Mouse (Mus musculus): ENCODE results near the gene Usp49. TPM values are rescaled to one million over a fixed set of nuclear protein-coding genes. Genes with fewer than 3 reads are reported as not detected.
"Not testable (repeated sequence)": the region's sequence is repeated elsewhere in the genome, so short reads cannot be mapped to it uniquely, and the experiment has no call there.

Usp49 gene
- polyA plus RNA-seq, 1 experiment, result 6.7 TPM

DNA sequence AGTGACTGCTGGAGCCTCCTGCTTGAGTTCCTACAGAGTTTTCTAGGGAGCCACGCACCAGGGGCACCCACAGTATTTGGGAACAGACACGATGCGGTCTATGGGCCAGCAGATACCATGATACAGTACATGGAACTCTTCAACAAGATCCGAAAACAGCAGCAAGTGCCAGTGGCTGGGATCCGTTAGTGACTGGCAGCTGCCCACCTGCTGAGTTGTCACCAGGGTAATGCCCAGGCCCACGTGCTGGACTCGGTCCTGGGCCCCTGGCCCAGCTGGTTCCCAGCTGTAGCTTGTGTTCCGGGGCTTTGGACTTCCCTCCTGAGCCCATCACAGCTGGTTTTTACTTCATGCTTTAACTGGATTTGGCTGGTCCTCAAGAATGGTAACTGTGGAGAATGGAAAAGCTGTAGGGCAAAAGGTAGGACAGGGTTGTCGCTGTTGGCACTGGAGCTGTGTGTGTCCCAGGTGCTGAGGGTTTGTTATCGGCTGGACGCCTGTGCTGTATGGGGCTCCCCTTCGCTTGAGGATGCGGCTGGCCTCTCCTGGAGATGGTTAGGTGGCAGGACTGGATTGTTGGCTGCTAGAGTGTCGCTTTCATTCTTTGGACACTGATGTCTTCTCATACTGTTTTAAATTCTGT lies 7.5 kb upstream of the Usp49 start:
- Histone ChIP-seq H3K4me3 (replicated peaks; ENCODE audit: extremely low read depth, low read depth, low read length) (no peak overlapping the region), H3K4me1 (ENCODE audit: control insufficient read depth, insufficient read depth, low read length) (no peaks in the 10 kb centered on the region)
- DNase-seq, result no peak
- no peak for TF ChIP-seq CTCF (IDR thresholded peaks at IDR 0.05; ENCODE audit: insufficient read depth, low read length)
- no peak for TF ChIP-seq POLR2A (IDR thresholded peaks at IDR 0.05; ENCODE audit: borderline replicate concordance, extremely low read depth, low read depth, low read length)
- WGBS, result 93% methylated on average over 14 of the region's 14 CpGs

DNA sequence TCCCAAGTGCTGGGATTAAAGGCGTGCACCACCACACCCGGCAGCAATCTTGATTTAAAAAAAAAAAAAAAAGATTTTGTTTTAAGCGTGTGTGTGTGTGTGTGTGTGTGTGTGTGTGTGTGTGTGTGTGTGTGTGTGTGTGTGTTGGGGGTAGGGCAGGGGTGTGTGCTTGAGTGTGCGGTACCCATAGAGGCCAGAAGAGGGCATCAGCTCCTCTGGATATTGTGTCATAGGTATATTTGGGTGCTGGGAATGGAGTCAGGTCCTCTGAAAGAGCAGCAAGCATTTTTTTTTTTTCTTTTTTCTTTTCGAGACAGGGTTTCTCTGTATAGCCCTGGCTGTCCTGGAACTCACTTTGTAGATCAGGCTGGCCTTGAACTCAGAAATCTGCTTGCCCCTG lies 5.9 kb upstream of the Usp49 start:
- WGBS, result 92% methylated on average over 3 of the region's 5 CpGs
- not testable (repeated sequence) for H3K4me1 ChIP-seq (ENCODE audit: control insufficient read depth, insufficient read depth, low read length); DNase-seq; H3K4me3 ChIP-seq (replicated peaks; ENCODE audit: extremely low read depth, low read depth, low read length)

DNA sequence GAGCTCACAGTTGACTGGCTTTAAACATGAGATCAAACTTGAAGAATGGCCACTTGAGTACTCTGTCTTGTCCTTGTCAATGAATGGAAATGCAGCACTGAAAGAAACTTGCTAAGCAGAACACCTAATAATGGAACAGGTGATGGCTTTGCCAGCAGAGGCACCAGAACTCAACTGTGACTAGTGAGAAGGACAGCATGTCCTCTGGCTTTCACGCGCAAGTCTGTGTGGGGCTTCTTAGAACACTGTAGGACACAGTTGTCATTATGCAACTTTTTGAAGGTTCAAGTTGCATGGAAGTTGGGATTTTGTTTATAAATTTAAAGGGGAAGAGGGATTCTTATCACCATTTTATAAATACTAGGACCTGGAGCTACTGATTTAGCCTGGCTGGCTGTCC lies 5.4 kb upstream of the Usp49 start:
- H3K4me1 ChIP-seq (ENCODE audit: control insufficient read depth, insufficient read depth, low read length), result peaks cover 4% of the 10 kb centered on the region; the same call in 1 of the 2 replicates
- TF ChIP-seq POLR2A (IDR thresholded peaks at IDR 0.05; ENCODE audit: borderline replicate concordance, extremely low read depth, low read depth, low read length) (no peak), CTCF (IDR thresholded peaks at IDR 0.05; ENCODE audit: insufficient read depth, low read length) (no peak)
- no peak for DNase-seq
- no peak overlapping the region for H3K4me3 ChIP-seq (replicated peaks; ENCODE audit: extremely low read depth, low read depth, low read length)
- 92% methylated on average over 2 of the region's 2 CpGs for WGBS

DNA sequence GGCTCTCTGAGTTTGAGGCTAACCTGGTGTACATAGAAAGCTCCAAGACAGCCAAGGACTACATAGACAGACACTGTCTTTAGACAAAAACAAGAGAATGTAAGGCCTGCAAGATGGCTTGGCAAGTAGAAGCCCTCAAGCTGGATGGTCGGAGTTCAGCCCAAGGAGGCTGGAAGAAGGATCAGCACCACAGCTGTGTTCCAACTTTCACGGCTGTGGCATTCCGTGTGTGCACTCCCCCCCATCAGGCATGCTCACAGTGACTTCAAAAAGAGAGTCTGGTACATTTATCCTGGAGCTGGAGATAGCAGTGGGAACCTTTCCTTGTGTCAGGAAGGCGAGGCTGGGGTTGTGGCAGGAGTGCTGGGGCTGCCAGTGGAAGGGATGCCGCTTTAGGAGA lies 4.5 kb upstream of the Usp49 start:
- TF ChIP-seq POLR2A (IDR thresholded peaks at IDR 0.05; ENCODE audit: borderline replicate concordance, extremely low read depth, low read depth, low read length) (no peak), CTCF (IDR thresholded peaks at IDR 0.05; ENCODE audit: insufficient read depth, low read length) (no peak)
- 79% methylated on average over 5 of the region's 5 CpGs for WGBS
- Histone ChIP-seq H3K4me3 (replicated peaks; ENCODE audit: extremely low read depth, low read depth, low read length) (no peak overlapping the region), H3K4me1 (ENCODE audit: control insufficient read depth, insufficient read depth, low read length) (peaks cover 7% of the 10 kb centered on the region; the same call in 1 of the 2 replicates)
- no peak for DNase-seq

DNA sequence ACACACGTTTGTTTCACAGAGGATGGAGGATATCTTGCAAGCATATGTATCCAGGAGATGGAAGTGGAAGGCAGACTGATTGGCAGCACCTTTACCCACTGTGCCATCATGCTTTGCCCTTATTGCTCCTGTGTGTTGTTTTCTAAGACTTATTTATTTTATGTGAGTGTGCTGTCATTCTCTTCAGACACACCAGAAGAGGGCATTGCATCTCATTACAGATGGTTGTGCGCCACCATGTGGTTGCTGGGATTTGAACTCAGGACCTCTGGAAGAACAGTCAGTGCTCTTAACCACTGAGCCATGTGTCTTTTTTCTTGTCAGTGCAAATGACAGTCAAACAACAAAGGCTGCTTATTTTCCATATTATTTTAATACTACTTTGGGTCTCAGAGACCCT lies 2.7 kb upstream of the Usp49 start:
- WGBS, result 68% methylated on average over 2 of the region's 2 CpGs
- no peak for DNase-seq
- H3K4me1 ChIP-seq (ENCODE audit: control insufficient read depth, insufficient read depth, low read length), result peaks cover 7% of the 10 kb centered on the region; the same call in 1 of the 2 replicates
- TF ChIP-seq CTCF (IDR thresholded peaks at IDR 0.05; ENCODE audit: insufficient read depth, low read length) (no peak), POLR2A (IDR thresholded peaks at IDR 0.05; ENCODE audit: borderline replicate concordance, extremely low read depth, low read depth, low read length) (no peak)
- no peak overlapping the region for H3K4me3 ChIP-seq (replicated peaks; ENCODE audit: extremely low read depth, low read depth, low read length)

DNA sequence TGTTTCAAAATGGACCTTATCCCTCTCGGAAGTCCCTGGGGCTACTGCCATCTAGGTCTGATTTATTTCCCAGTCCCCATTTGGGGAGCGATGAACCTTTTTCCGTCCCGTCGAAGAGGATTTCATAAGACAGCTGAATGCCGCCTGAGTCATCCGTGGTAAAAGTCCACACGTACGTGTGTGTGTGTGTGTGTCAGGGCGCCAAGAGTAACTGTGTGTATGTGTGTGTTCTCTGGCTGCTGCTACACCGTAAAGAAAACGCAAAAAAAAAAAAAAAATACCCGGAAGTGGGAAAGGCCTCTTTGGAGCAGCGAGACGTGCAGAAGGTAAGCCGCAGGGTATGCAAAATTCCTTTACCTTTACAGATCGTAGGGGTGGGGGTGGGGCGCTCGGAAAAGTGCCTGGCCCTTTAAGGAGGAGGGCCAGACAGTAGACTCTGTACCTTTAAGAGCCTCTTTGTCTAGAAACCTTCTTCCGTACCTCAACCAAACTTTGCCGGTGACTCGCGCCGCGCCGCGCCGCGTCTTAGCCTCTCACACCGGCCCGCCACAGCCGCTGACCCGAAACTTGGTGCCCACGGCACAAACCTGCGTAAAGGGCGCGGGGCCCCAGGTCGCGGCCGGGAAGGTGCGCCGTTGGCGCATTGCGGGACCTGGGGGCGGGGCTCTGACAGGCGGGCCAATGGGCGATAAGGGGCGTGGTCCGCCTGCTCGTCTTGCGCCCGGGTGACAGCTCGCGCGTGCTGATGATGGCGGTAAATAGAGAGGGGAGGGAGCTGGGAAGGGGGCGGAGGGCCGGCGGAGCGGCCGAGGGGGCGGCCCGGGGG lies 1.4 kb upstream of the Usp49 start:
- TF ChIP-seq CTCF (IDR thresholded peaks at IDR 0.05; ENCODE audit: insufficient read depth, low read length) (no peak), POLR2A (IDR thresholded peaks at IDR 0.05; ENCODE audit: borderline replicate concordance, extremely low read depth, low read depth, low read length) (0 out of 2 replicates have a peak, but pooled peaks have one; percentile 8)
- H3K4me3 ChIP-seq (replicated peaks; ENCODE audit: extremely low read depth, low read depth, low read length), result peak overlapping the region; percentile 92
- DNase-seq, result peak; percentile 93
- WGBS, result under 1% methylated on average over 63 of the region's 63 CpGs
- peaks cover 7% of the 10 kb centered on the region; the same call in 1 of the 2 replicates for H3K4me1 ChIP-seq (ENCODE audit: control insufficient read depth, insufficient read depth, low read length)

DNA sequence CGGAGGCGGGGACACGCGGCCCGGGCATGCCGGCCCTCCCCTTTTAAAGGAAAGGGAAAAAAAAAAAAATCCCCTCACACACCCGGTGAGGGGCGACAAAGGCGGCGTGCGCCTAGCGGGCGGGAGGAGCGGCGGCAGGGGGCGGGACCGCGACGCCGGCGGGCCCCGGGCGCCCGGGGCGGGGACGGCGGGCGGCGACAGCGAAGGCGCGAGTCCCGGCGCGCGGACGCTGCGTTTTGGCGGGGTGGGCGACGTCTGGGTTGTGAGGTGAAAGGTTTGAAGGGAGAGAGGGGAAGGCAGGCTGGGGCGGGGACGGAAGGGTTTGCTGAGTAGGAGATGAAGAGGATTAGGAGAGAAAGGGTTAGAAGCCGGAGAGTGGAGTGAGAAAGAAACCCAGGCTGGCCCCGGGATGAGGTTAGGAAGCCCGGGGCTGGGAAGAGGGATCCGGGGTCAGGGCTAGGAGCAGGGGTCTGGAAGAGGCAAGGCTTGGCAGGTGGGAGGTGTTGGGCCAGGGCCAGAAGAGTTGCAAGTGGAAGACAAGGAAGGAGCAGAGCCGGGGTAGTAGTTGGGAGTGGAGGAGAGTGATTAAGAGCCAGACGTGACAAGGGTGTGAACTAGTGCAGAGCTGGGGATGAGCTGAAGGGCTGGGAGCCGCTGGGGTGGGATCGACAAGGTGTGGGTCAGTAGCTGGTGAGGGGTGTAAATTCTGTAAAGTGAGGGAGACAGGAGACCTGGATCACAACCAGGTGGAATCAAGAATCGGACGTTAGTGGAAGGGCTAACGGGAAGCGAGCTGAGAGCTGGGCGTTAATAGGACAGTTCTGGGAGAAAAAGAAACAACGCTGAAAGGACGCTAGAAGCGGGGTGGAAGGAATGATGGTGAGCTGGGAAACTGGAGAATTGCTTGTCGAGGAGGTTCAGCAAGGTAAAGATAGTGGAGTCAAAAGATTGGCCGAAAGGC lies 493 bp upstream of the Usp49 start:
- TF ChIP-seq POLR2A (IDR thresholded peaks at IDR 0.05; ENCODE audit: borderline replicate concordance, extremely low read depth, low read depth, low read length), result no peak
- TF ChIP-seq CTCF (IDR thresholded peaks at IDR 0.05; ENCODE audit: insufficient read depth, low read length), result no peak
- Histone ChIP-seq H3K4me1 (ENCODE audit: control insufficient read depth, insufficient read depth, low read length) (peaks cover 7% of the 10 kb centered on the region; the same call in 1 of the 2 replicates), H3K4me3 (replicated peaks; ENCODE audit: extremely low read depth, low read depth, low read length) (peak overlapping the region; percentile 92)
- peak; percentile 44 for DNase-seq
- under 1% methylated on average over 61 of the region's 61 CpGs for WGBS

DNA sequence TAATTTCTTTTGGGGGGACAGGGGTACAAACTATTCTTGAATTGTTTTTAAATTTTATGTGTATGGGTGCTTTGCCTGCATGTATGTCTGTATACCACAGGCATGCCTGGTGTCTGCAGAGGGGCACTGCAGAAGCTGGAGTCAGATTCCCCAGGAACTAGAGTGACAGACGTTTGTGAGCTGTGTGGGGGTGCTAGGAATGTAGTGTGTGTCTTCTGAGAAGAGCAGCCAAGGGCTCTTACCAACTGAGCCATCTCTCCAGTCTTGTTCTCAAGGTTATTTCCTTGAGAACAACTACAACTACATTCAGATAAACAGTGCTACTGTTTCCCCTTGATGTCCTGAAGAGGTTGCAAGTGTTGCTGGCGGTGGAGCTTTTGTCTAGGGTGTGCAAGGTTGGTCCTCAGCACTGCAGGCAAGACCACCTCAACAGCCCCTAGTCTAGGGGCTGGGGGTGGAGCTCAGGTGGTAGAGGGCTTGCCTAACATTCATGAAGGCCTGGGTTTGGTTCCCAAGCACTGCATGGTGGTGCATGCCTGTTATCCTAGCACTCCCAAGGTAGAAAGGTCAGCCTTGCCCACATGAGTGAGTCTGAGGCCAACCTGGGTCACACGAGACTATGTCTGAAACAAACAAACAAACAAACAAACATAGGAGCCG lies 1.8 kb downstream of the Usp49 start:
- peaks cover 7% of the 10 kb centered on the region; the same call in 1 of the 2 replicates for H3K4me1 ChIP-seq (ENCODE audit: control insufficient read depth, insufficient read depth, low read length)
- TF ChIP-seq CTCF (IDR thresholded peaks at IDR 0.05; ENCODE audit: insufficient read depth, low read length) (no peak), POLR2A (IDR thresholded peaks at IDR 0.05; ENCODE audit: borderline replicate concordance, extremely low read depth, low read depth, low read length) (no peak)
- WGBS, result 69% methylated on average over 4 of the region's 4 CpGs
- no peak overlapping the region for H3K4me3 ChIP-seq (replicated peaks; ENCODE audit: extremely low read depth, low read depth, low read length)
- no peak for DNase-seq
